Mouse (Mus musculus) neural tube, embryonic 13.5 days (tissue): ENCODE measurements at regions not wholly inside any gene's neighbourhood (a gene's known extent, or its start where the extent isn't known, plus 50 kb on each side); places are given as distances from the start of the nearest gene placed in this dataset.
A peak's percentile ranks its signal among the peaks of the same experiment; 100 is the strongest.

ENCODE experiments used
- ATAC-seq: fragments of 200-750 bp; cut with Nextera tagmentation; 2 replicates; pipeline ENCODE4 v1.8.0; 2017; ENCODE audit warnings: low read depth, mild to moderate bottlenecking, moderate TSS enrichment, moderate library complexity
- H3K27ac ChIP-seq: fragments of 300-500 bp; sonication (generic); replicated peaks from 2 replicates; pipeline ENCODE4 v1.5.1; 2015; ENCODE audit warnings: moderate library complexity, mild to moderate bottlenecking, inconsistent platforms
- H3K27me3 ChIP-seq: fragments of 300-500 bp; sonication (generic); 2 replicates; pipeline ENCODE4 v1.6.1; 2015; ENCODE audit warnings: mild to moderate bottlenecking, inconsistent platforms
- H3K36me3 ChIP-seq: fragments of 300-500 bp; sonication (generic); 2 replicates; pipeline ENCODE4 v1.6.1; 2015; ENCODE audit warnings: mild to moderate bottlenecking, inconsistent platforms
- H3K4me1 ChIP-seq: fragments of 300-500 bp; sonication (generic); replicated peaks from 2 replicates; pipeline ENCODE4 v1.6.1; 2015; ENCODE audit warnings: inconsistent platforms
- H3K4me2 ChIP-seq: fragments of 300-500 bp; sonication (generic); 2 replicates; pipeline ENCODE4 v1.6.1; 2015; ENCODE audit warnings: inconsistent platforms, mild to moderate bottlenecking, moderate library complexity
- H3K4me3 ChIP-seq: fragments of 300-500 bp; sonication (generic); 2 replicates; pipeline ENCODE4 v1.5.1; 2015; ENCODE audit warnings: mild to moderate bottlenecking, inconsistent platforms
- H3K9ac ChIP-seq: fragments of 300-500 bp; sonication (generic); 2 replicates; pipeline ENCODE4 v1.6.1; 2015; ENCODE audit warnings: moderate library complexity, mild to moderate bottlenecking, inconsistent platforms
- H3K9me3 ChIP-seq: fragments of 300-500 bp; sonication (generic); 2 replicates; pipeline ENCODE4 v1.6.1; 2016; ENCODE audit warnings: inconsistent platforms
- WGBS: fragments of 180-500 bp; shearing (Covaris S2); methylation state at CpG from one replicate; pipeline ENCODE4 v1.1.7; 2015; 5-methylcytosine and 5-hydroxymethylcytosine counted together

GRCm38 (mm10) chr13:5425491-5426232, 435.6 kb upstream of the Klf6 start:
- H3K36me3 ChIP-seq = no peaks in the 10 kb centered on the region
- no peaks in the 10 kb centered on the region for H3K9me3 ChIP-seq
- WGBS = 41% methylated on average over 9 of the region's 9 CpGs

DNA sequence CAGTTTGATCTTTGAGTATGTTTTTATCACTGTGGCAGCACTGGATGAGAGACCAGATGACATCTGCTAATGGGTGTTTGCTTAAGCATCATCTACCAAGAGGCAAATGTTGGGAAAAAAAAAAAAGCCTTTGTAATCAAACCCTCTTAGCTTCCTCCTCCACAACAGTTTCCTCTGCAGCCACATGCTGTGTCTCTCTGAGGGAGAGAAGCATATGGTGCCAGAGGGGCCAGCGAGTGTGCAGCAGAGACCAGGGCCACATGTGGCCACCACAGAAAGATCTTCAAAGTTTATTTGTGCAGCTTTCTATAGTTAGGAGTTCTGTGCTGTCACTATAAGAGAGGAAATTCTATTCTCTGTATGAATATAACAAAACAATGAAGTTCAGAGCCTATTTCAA, 427.6 kb upstream of the Klf6 start:
- Histone ChIP-seq H3K36me3 (no peaks in the 10 kb centered on the region), H3K27me3 (no peaks in the 10 kb centered on the region), H3K27ac (no peak overlapping the region), H3K4me1 (no peaks in the 10 kb centered on the region), H3K4me3 (no peak overlapping the region), H3K4me2 (no peak overlapping the region), H3K9ac (no peak overlapping the region), H3K9me3 (peaks cover 3% of the 10 kb centered on the region; the same call in 1 of the 2 replicates)
- ATAC-seq = no peak
- 53% methylated on average over 1 of the region's 1 CpGs for whole genome bisulfite sequencing

More at GRCm38 (mm10) chr13:5425491-5426232, 435.6 kb upstream of the Klf6 start:
- ATAC-seq = peak; percentile 87
- H3K27me3 ChIP-seq = no peaks in the 10 kb centered on the region
- H3K4me3 ChIP-seq = no peak overlapping the region
- H3K9ac ChIP-seq = no peak overlapping the region
- H3K4me1 ChIP-seq = 0 out of 2 replicates have a peak, but pooled peaks cover 8% of the 10 kb centered on the region
- no peak overlapping the region for H3K27ac ChIP-seq
- no peak overlapping the region for H3K4me2 ChIP-seq

DNA sequence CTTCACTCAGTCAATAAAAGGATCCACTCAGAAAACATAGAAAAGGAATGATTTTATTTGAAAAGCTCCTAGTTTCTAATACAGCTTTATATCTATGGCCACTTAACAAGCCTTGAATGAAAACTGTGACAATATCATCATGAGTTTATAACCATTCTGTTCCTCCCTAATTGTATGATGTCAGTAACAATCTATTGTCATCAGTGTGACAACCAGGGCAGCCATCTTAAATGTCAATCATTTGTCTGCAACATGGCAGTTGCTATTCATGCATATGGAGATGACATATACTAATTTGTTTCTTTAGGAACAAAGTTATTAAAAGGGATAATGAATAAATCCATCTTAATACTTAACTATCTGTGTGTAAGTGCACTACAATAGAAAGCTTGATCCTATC, 426.2 kb upstream of the Klf6 start:
- no peak overlapping the region for H3K4me3 ChIP-seq
- no peak overlapping the region for H3K27ac ChIP-seq
- H3K36me3 ChIP-seq = no peaks in the 10 kb centered on the region
- peaks cover 3% of the 10 kb centered on the region; the same call in 1 of the 2 replicates for H3K9me3 ChIP-seq
- no peaks in the 10 kb centered on the region for H3K27me3 ChIP-seq
- H3K9ac ChIP-seq = no peak overlapping the region
- ATAC-seq = no peak
- H3K4me2 ChIP-seq = no peak overlapping the region
- no peaks in the 10 kb centered on the region for H3K4me1 ChIP-seq

- 85% methylated on average over 2 of the region's 2 CpGs for WGBS
- ATAC-seq = no peak
These were observed 425.1 kb upstream of the Klf6 start for GRCm38 (mm10) chr13:5436191-5436590.

GRCm38 (mm10) chr13:5440454-5440853, 420.8 kb upstream of the Klf6 start:
- Histone ChIP-seq H3K9ac (no peak overlapping the region), H3K4me2 (no peak overlapping the region), H3K36me3 (no peaks in the 10 kb centered on the region), H3K4me1 (no peaks in the 10 kb centered on the region), H3K27me3 (no peaks in the 10 kb centered on the region), H3K4me3 (no peak overlapping the region), H3K27ac (no peak overlapping the region), H3K9me3 (no peaks in the 10 kb centered on the region)
- ATAC-seq = no peak
- 76% methylated on average over 4 of the region's 4 CpGs for WGBS

More at GRCm38 (mm10) chr13:5436191-5436590, 425.1 kb upstream of the Klf6 start:
- no peak overlapping the region for H3K4me2 ChIP-seq
- H3K9ac ChIP-seq = no peak overlapping the region
- peaks cover 3% of the 10 kb centered on the region; the same call in 1 of the 2 replicates for H3K9me3 ChIP-seq
- no peak overlapping the region for H3K4me3 ChIP-seq
- no peaks in the 10 kb centered on the region for H3K27me3 ChIP-seq
- no peaks in the 10 kb centered on the region for H3K36me3 ChIP-seq
- no peaks in the 10 kb centered on the region for H3K4me1 ChIP-seq
- no peak overlapping the region for H3K27ac ChIP-seq

GRCm38 (mm10) chr13:5444759-5445478, 416.4 kb upstream of the Klf6 start:
- ATAC-seq = no peak
- Histone ChIP-seq H3K4me1 (no peaks in the 10 kb centered on the region), H3K9me3 (no peaks in the 10 kb centered on the region), H3K4me3 (no peak overlapping the region), H3K36me3 (no peaks in the 10 kb centered on the region), H3K27ac (no peak overlapping the region), H3K9ac (no peak overlapping the region), H3K27me3 (no peaks in the 10 kb centered on the region), H3K4me2 (no peak overlapping the region)
- WGBS = 84% methylated on average over 5 of the region's 5 CpGs

DNA sequence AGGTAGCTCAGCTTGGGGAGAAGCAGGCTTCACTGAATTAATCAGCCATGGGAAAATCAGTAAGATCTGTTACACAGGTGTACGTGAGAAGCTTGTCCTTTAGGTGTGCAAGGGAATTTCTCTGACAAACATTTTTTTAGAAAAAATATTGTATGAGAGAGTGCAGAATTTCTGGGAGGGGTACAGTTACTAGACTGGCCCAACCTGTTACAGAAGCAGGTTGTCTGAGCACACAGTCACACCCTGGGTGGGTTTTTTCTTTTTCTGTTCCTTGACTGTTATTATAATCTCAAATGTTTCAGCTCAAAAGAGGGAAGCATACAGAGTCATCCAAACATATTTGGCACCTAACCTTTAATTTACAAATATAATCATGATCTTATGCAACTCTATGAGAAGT, 412.7 kb upstream of the Klf6 start:
- Histone ChIP-seq H3K9me3 (no peaks in the 10 kb centered on the region), H3K27me3 (no peaks in the 10 kb centered on the region), H3K4me3 (no peak overlapping the region), H3K4me1 (no peaks in the 10 kb centered on the region), H3K27ac (no peak overlapping the region), H3K9ac (no peak overlapping the region), H3K4me2 (no peak overlapping the region), H3K36me3 (no peaks in the 10 kb centered on the region)
- no peak for ATAC-seq
- 81% methylated on average over 1 of the region's 1 CpGs for WGBS

DNA sequence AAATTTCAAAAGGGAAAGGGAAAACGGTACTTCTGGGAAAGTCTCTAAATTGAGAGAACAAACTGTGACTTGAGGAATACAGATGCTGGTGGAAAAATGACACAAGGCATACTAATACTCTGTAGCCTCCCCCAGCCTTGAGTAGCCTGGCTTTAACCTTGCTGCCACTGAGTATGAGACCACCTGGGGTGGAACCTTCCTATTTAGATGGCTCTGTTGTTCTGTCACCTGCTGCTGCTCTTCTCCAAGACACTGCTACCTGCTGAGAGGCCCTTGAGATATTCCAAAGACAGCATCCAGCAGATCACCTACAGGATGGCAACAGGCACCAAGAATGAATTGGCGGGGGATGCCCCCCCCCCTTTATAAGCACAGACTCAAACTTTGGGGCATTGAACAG, 380.5 kb upstream of the Klf6 start:
- ATAC-seq = no peak
- H3K27me3 ChIP-seq = no peaks in the 10 kb centered on the region
- H3K36me3 ChIP-seq = no peaks in the 10 kb centered on the region
- no peak overlapping the region for H3K9ac ChIP-seq
- no peaks in the 10 kb centered on the region for H3K9me3 ChIP-seq
- H3K4me1 ChIP-seq = no peaks in the 10 kb centered on the region
- H3K27ac ChIP-seq = no peak overlapping the region
- no peak overlapping the region for H3K4me3 ChIP-seq
- H3K4me2 ChIP-seq = no peak overlapping the region
- 88% methylated on average over 2 of the region's 2 CpGs for WGBS

GRCm38 (mm10) chr13:5492266-5492665, 369.0 kb upstream of the Klf6 start:
- no peak for ATAC-seq
- Histone ChIP-seq H3K36me3 (no peaks in the 10 kb centered on the region), H3K4me1 (no peaks in the 10 kb centered on the region), H3K9ac (no peak overlapping the region), H3K4me3 (no peak overlapping the region), H3K27me3 (no peaks in the 10 kb centered on the region), H3K4me2 (no peak overlapping the region), H3K9me3 (no peaks in the 10 kb centered on the region), H3K27ac (no peak overlapping the region)
- 79% methylated on average over 1 of the region's 1 CpGs for WGBS

DNA sequence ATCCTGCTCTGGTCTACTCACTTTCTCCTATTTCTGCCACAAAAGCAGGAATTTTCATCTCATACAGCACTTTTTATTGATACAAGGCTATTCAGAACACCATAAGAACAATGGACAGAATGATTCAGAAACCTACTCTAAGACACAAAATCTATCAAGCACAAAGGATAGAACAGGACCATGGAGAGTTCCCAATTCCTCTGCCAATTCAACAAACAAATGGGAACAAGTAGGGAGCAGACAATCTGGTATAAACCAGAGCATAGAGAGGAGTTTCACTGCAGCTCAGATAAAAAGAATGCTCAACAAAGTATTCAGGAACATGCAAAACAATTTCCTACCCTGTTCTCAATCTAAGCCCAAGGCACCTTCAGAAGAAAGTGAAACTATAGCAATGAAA, 363.7 kb upstream of the Klf6 start:
- no peaks in the 10 kb centered on the region for H3K4me1 ChIP-seq
- no peak for ATAC-seq
- H3K27me3 ChIP-seq = no peaks in the 10 kb centered on the region
- no peak overlapping the region for H3K27ac ChIP-seq
- H3K4me2 ChIP-seq = no peak overlapping the region
- H3K9ac ChIP-seq = no peak overlapping the region
- no peak overlapping the region for H3K4me3 ChIP-seq
- H3K36me3 ChIP-seq = no peaks in the 10 kb centered on the region
- no peaks in the 10 kb centered on the region for H3K9me3 ChIP-seq

GRCm38 (mm10) chr13:5511784-5512183, 349.5 kb upstream of the Klf6 start:
- Histone ChIP-seq H3K27ac (no peak overlapping the region), H3K4me3 (no peak overlapping the region), H3K4me1 (no peaks in the 10 kb centered on the region), H3K9ac (no peak overlapping the region), H3K9me3 (no peaks in the 10 kb centered on the region), H3K36me3 (no peaks in the 10 kb centered on the region), H3K27me3 (no peaks in the 10 kb centered on the region), H3K4me2 (no peak overlapping the region)
- no peak for ATAC-seq

- no peak overlapping the region for H3K27ac ChIP-seq
- no peak for ATAC-seq
- no peaks in the 10 kb centered on the region for H3K4me1 ChIP-seq
- H3K27me3 ChIP-seq = no peaks in the 10 kb centered on the region
- no peak overlapping the region for H3K4me2 ChIP-seq
- 79% methylated on average over 2 of the region's 2 CpGs for WGBS
- no peak overlapping the region for H3K4me3 ChIP-seq
- no peaks in the 10 kb centered on the region for H3K9me3 ChIP-seq
- H3K9ac ChIP-seq = no peak overlapping the region
- H3K36me3 ChIP-seq = no peaks in the 10 kb centered on the region
These were observed 345.7 kb upstream of the Klf6 start for GRCm38 (mm10) chr13:5515552-5515951.

DNA sequence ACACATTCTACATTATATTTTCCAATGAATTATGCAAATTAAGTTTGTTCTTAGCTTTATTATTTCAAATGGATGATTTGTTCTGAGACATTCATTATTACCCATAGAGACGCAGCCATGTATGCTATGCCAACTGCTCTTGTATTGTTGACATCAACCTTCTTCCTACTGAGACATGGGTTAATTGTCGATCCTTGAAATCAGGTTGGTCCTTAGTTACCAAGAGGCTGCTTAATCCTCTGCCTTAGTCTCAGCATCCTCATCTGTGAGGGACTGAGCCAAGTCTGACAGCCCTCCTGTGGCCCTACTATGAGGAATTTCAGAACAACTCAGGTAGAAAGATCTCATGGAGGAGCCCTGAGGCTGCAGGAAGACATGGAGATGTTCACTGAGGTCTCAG, 345.2 kb upstream of the Klf6 start:
- Histone ChIP-seq H3K4me3 (no peak overlapping the region), H3K27ac (no peak overlapping the region), H3K4me2 (no peak overlapping the region), H3K9ac (no peak overlapping the region), H3K36me3 (no peaks in the 10 kb centered on the region), H3K9me3 (no peaks in the 10 kb centered on the region), H3K4me1 (no peaks in the 10 kb centered on the region), H3K27me3 (no peaks in the 10 kb centered on the region)
- WGBS = 90% methylated on average over 2 of the region's 2 CpGs
- ATAC-seq = no peak
